Mouse (Mus musculus) ES-E14 (cell line): Measurements from ENCODE around the gene Ankrd12.

ENCODE experiments used
- HCFC1 ChIP-seq: IDR thresholded peaks from 2 replicates; pipeline ENCODE4 v1.6.1; 2012; ENCODE audit warnings: low read length, inconsistent platforms, borderline replicate concordance; ENCODE audit not compliant: insufficient read depth
- MAFK ChIP-seq: IDR thresholded peaks from 2 replicates; pipeline ENCODE4 v1.6.1; 2014; ENCODE audit warnings: mild to moderate bottlenecking, low read depth, low read length, inconsistent platforms; ENCODE audit not compliant: insufficient read depth
- ZC3H11A ChIP-seq: IDR thresholded peaks from 2 replicates; pipeline ENCODE4 v1.6.1; 2012; ENCODE audit warnings: low read depth, mild to moderate bottlenecking, inconsistent platforms, low read length, borderline replicate concordance

DNA sequence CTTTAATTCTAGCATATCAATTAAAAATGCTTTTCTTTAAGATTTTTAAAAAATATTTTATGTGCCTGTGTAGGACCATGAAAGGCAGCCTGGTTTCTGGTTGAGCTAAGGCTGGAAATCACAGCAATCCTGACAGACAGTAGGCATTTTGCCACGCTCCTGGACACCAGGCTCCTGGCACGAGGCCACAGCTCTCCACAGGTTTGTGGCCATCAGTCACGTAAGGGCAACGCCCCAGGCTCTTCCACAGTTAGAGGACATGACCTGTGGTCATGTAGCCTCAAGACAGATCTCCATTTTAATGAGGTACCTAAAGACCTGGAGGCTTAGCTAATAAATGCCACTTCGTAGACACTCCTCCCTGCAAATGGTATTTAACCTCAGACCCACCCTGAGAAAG, 69.0 kb downstream of the Ankrd12 start:
- no peak for TF ChIP-seq MAFK
- TF ChIP-seq ZC3H11A: no peak
- TF ChIP-seq HCFC1: no peak
